Mouse (Mus musculus) kidney, embryonic 16.5 days (tissue): ENCODE measurements around the gene Foxj1. TPM values are rescaled to one million over a fixed set of nuclear protein-coding genes. Genes with fewer than 3 reads are reported as not detected.
A peak's percentile ranks its signal among the peaks of the same experiment; 100 is the strongest.

Experiments
- ATAC-seq: fragments of 200-750 bp; cut with Nextera tagmentation; 2 replicates; pipeline ENCODE4 v1.8.0; 2017; ENCODE audit warnings: moderate TSS enrichment; ENCODE audit not compliant: low FRiP score, low TSS enrichment
- H3K27ac ChIP-seq: fragments of 300-500 bp; sonication (generic); 2 replicates; pipeline ENCODE4 v1.5.1; 2014; ENCODE audit warnings: low read length
- H3K27me3 ChIP-seq: fragments of 300-500 bp; sonication (generic); 2 replicates; pipeline ENCODE4 v1.6.1; 2014; ENCODE audit warnings: low read length, control low read depth, mixed read lengths; ENCODE audit not compliant: insufficient read depth
- H3K36me3 ChIP-seq: fragments of 300-500 bp; sonication (generic); 2 replicates; pipeline ENCODE4 v1.6.1; 2014; ENCODE audit warnings: low read length, control low read depth, mixed read lengths; ENCODE audit not compliant: insufficient read depth
- H3K4me1 ChIP-seq: fragments of 300-500 bp; sonication (generic); 2 replicates; pipeline ENCODE4 v1.6.1; 2014; ENCODE audit warnings: low read length, control low read depth, mixed read lengths; ENCODE audit not compliant: insufficient read depth
- H3K4me2 ChIP-seq: fragments of 300-500 bp; sonication (generic); replicated peaks from 2 replicates; pipeline ENCODE4 v1.6.1; 2014; ENCODE audit warnings: low read depth, low read length
- H3K4me3 ChIP-seq: fragments of 300-500 bp; sonication (generic); 2 replicates; pipeline ENCODE4 v1.5.1; 2014; ENCODE audit warnings: mild to moderate bottlenecking, low read length
- H3K9ac ChIP-seq: fragments of 300-500 bp; sonication (generic); replicated peaks from 2 replicates; pipeline ENCODE4 v1.6.1; 2014; ENCODE audit warnings: low read length
- H3K9me3 ChIP-seq: fragments of 300-500 bp; sonication (generic); 2 replicates; pipeline ENCODE4 v1.6.1; 2016; ENCODE audit warnings: low read length, control low read depth
- whole genome bisulfite sequencing: fragments of 180-500 bp; shearing (Covaris S2); extraction: QIAGEN DNeasy Blood & Tissue Kit; methylation state at CpG from one replicate; pipeline ENCODE4 v1.1.7; 2014; 5-methylcytosine and 5-hydroxymethylcytosine counted together
- polyA plus RNA-seq: library from polyadenylated mRNA; unstranded; fragments of >200 nt; fragmentation: Nextera tagmentation; extraction: Ambion mirVana; gene quantifications from 2 replicates; pipeline ENCODE4 v1.2.1, GENCODE M21; 2015

Foxj1 gene
- polyA plus RNA-seq, 1 experiment from 2014 or later: 3.5 TPM

DNA sequence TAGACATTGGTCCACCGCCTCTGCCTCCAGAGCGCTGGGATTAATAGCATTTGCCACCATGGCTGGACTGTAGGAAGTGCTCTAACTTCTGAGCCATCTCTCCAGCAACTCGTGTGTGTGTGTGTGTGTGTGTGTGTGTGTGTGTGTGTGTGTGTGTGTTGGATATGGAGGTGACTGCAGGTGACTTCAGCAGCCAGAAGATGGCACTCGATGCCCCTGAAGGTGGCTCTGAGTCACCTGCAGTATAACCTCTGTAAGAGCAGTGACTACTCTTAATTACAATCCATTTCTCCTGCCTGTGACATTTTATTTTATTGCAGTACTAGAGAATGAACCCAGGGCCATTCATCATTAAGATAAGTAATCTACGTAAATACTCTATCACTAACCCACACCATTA is 16.1 kb upstream of the Foxj1 start:
- peaks cover 14% of the 10 kb centered on the region; the same call in 1 of the 2 replicates for H3K36me3 ChIP-seq
- H3K27me3 ChIP-seq: no peaks in the 10 kb centered on the region
- no peak for ATAC-seq
- H3K27ac ChIP-seq: no peak overlapping the region
- no peaks in the 10 kb centered on the region for H3K9me3 ChIP-seq
- WGBS: 82% methylated on average over 5 of the region's 5 CpGs
- no peak overlapping the region for H3K9ac ChIP-seq
- no peak overlapping the region for H3K4me2 ChIP-seq
- H3K4me3 ChIP-seq: no peak overlapping the region
- no peaks in the 10 kb centered on the region for H3K4me1 ChIP-seq

- 0 out of 2 replicates have a peak, but pooled peaks cover 10% of the 10 kb centered on the region for H3K36me3 ChIP-seq
- 72% methylated on average over 5 of the region's 5 CpGs for WGBS
Observed at GRCm38 (mm10) chr11:116347955-116348354, 12.8 kb upstream of the Foxj1 start.

GRCm38 (mm10) chr11:116347012-116347411 is 11.8 kb upstream of the Foxj1 start:
- Histone ChIP-seq H3K27me3 (no peaks in the 10 kb centered on the region), H3K9me3 (no peaks in the 10 kb centered on the region), H3K4me1 (peaks cover 14% of the 10 kb centered on the region), H3K4me2 (no peak overlapping the region), H3K36me3 (0 out of 2 replicates have a peak, but pooled peaks cover 10% of the 10 kb centered on the region), H3K27ac (no peak overlapping the region), H3K9ac (no peak overlapping the region), H3K4me3 (no peak overlapping the region)
- 80% methylated on average over 7 of the region's 7 CpGs for WGBS
- ATAC-seq: no peak

More at GRCm38 (mm10) chr11:116347955-116348354, 12.8 kb upstream of the Foxj1 start:
- no peak overlapping the region for H3K27ac ChIP-seq
- H3K4me3 ChIP-seq: no peak overlapping the region
- no peaks in the 10 kb centered on the region for H3K27me3 ChIP-seq
- ATAC-seq: no peak
- no peak overlapping the region for H3K4me2 ChIP-seq
- H3K9ac ChIP-seq: 0 out of 2 replicates have a peak overlapping the region, but pooled peaks have one; percentile 16
- peaks cover 4% of the 10 kb centered on the region for H3K4me1 ChIP-seq
- H3K9me3 ChIP-seq: no peaks in the 10 kb centered on the region

DNA sequence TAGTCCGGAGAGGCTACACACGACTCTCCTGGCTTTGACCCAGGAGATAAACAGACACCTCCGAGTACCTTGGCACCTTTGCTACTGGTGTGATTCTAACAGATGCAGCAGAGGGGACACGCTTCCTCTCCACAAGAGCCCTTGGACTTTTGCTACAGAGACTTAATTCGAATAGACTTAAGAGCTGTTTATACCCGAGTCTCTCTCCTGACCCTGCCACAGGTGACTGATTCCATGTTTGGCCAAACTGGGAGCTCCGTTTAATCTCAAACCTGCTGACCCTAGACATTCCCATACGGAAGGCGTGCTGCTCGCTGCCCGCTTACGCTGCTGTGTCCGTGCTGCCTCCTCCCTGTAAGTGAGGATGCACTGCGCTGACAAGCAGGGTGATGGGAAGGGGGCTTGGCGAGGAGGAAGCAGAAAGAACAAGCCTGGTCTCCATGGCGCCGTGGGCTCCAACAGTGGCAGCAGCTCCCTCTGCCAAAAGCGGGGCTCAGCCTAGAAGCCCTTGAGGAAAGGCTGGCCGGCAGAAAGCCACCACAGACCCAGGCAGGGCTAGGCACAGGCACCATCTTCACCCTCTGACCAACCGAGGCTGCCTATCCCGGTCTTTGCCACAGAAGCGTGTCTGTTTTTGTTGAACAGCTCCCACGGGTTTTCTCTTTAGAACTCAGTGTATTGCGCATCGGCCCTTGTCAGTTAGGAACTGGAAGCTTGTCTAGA is 7.0 kb upstream of the Foxj1 start:
- 43% methylated on average over 25 of the region's 25 CpGs for WGBS
- no peaks in the 10 kb centered on the region for H3K9me3 ChIP-seq
- 0 out of 2 replicates have a peak, but pooled peaks cover 9% of the 10 kb centered on the region for H3K36me3 ChIP-seq
- H3K27ac ChIP-seq: peak overlapping the region; percentile 33; the same call in 1 of the 2 replicates
- 0 out of 2 replicates have a peak, but pooled peaks have one; percentile 9 for ATAC-seq
- H3K4me1 ChIP-seq: peaks cover 40% of the 10 kb centered on the region
- peak overlapping the region; percentile 20; the same call in 1 of the 2 replicates for H3K4me2 ChIP-seq
- H3K9ac ChIP-seq: 0 out of 2 replicates have a peak overlapping the region, but pooled peaks have one; percentile 6
- H3K27me3 ChIP-seq: no peaks in the 10 kb centered on the region
- H3K4me3 ChIP-seq: no peak overlapping the region

DNA sequence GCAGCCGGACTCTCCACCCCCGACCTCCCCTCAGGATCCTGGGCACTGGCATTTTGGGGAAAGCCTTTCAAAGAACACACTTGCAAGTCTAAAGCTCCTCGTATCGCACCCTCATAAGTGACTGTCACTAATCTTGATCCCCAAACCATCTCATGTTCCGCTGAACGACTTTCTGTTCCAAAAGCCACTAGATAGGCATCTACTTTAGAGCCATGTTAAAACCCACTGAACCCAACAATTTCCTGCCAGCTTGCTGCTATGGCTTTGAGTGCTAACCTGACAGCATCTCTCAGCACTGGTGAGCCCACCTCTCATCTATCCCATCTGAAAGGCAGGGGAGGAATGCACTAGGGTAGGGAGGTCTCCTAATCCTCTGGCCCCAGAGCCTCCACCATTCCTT is 2.3 kb upstream of the Foxj1 start:
- H3K4me2 ChIP-seq: no peak overlapping the region
- H3K9ac ChIP-seq: peak overlapping the region; percentile 29; the same call in 1 of the 2 replicates
- WGBS: 64% methylated on average over 6 of the region's 6 CpGs
- no peak overlapping the region for H3K27ac ChIP-seq
- H3K4me3 ChIP-seq: no peak overlapping the region
- ATAC-seq: no peak
- no peaks in the 10 kb centered on the region for H3K36me3 ChIP-seq
- no peaks in the 10 kb centered on the region for H3K9me3 ChIP-seq
- peaks cover 18% of the 10 kb centered on the region for H3K27me3 ChIP-seq
- H3K4me1 ChIP-seq: peaks cover 73% of the 10 kb centered on the region

DNA sequence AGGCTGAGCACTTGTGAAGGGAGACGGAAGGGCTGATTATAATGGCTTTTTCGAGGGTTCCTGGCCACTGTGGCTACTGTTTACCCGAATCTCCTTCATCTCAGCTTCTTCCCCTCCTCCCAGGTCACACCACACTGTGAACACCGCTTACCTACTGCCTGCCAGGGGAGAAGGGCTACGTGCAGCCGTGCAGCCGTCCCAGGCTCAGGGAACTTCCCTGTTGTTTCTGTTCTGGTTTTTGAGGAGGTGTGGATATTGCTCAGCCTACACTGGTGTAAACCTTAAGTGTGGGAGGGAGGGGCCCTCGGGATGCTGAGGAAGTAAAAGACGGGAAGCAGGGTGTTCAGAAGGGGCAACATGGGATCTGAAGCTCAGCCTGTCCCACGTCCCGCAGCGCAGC is 1.8 kb upstream of the Foxj1 start:
- H3K9ac ChIP-seq: peak overlapping the region; percentile 29
- peaks cover 73% of the 10 kb centered on the region for H3K4me1 ChIP-seq
- peak overlapping the region; percentile 23; the same call in 1 of the 2 replicates for H3K27ac ChIP-seq
- H3K4me3 ChIP-seq: no peak overlapping the region
- no peaks in the 10 kb centered on the region for H3K9me3 ChIP-seq
- H3K36me3 ChIP-seq: no peaks in the 10 kb centered on the region
- WGBS: 34% methylated on average over 12 of the region's 12 CpGs
- ATAC-seq: no peak
- H3K27me3 ChIP-seq: peaks cover 18% of the 10 kb centered on the region
- no peak overlapping the region for H3K4me2 ChIP-seq

- WGBS: 80% methylated on average over 4 of the region's 4 CpGs
- Histone ChIP-seq H3K9me3 (no peaks in the 10 kb centered on the region), H3K27me3 (peaks cover 18% of the 10 kb centered on the region), H3K4me2 (no peak overlapping the region; the same call in 1 of the 2 replicates), H3K4me1 (peaks cover 73% of the 10 kb centered on the region), H3K4me3 (peak overlapping the region; percentile 65; the same call in 1 of the 2 replicates), H3K9ac (peak overlapping the region; percentile 78; the same call in 1 of the 2 replicates), H3K27ac (peak overlapping the region; percentile 82; the same call in 1 of the 2 replicates), H3K36me3 (no peaks in the 10 kb centered on the region)
- ATAC-seq: no peak
Observed at GRCm38 (mm10) chr11:116336393-116336792, 1.2 kb upstream of the Foxj1 start.

DNA sequence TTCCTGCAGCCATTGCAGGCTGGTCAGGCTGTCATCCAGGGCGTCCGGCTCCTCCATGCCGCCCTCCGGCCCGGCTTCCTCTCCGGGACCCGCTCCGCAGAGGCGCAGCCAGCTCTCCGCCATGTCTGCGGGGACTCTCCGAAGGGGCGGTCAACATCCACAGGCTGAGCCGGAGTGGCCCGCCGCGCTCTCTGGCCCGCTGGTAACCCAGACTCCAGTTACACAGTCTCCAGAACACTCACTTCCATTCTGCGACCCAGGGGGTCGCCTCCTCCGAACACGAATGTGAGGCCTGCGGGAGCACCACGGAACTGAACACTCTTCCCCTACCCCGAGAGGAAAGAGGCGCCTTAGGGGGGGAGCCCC is 799 bp downstream of the Foxj1 start:
- Histone ChIP-seq H3K9ac (peak overlapping the region; percentile 55), H3K9me3 (no peaks in the 10 kb centered on the region), H3K4me3 (peak overlapping the region; percentile 65), H3K36me3 (no peaks in the 10 kb centered on the region), H3K4me2 (peak overlapping the region; percentile 99), H3K27me3 (peaks cover 18% of the 10 kb centered on the region), H3K27ac (peak overlapping the region; percentile 90), H3K4me1 (peaks cover 82% of the 10 kb centered on the region)
- ATAC-seq: no peak
- WGBS: 4% methylated on average over 26 of the region's 26 CpGs

DNA sequence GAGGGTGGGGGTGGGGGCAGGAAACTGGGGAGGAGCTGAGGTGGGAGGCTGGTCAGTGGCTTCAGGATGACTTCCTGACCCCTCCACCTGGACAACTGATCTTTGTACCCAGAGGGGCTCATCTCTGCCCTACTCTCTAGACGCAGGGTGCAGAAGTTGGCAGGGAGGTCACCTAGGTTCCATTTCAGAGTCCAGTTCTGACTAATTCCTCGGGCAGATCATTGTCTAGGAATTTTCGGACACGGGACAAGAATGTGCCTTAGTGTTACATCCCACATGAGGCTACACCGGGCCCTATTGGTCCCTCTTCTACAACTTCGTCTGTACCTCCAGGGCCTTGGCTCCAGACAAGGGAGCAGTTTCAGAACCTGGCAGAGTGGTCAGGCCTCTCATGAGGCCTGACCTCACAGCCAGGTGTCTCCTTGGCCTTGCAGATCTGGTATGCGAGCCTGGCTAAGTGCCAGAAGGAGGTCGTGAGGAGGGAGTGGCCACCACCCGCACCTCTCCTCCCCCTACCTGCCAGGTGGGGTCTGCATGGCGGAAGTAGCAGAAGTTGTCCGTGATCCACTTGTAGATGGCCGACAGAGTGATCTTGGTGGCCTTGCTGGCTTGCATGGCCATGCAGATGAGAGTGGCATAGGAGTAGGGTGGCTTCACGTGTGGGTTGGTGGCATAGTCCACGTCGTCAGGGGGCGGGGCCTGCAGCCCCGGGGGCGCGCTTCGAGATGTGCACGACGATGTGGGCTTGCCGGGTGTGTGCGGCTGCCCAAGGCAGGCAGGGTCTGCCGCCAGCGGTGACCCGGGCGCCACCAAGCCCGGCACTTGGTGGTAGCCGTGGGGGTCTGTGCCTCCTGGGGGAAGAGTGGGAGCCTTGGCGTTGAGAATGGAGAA is 1.4 kb downstream of the Foxj1 start:
- H3K9me3 ChIP-seq: no peaks in the 10 kb centered on the region
- 20% methylated on average over 31 of the region's 31 CpGs for WGBS
- H3K4me2 ChIP-seq: peak overlapping the region; percentile 99
- peak overlapping the region; percentile 65 for H3K4me3 ChIP-seq
- ATAC-seq: no peak
- H3K27ac ChIP-seq: peak overlapping the region; percentile 90
- H3K9ac ChIP-seq: peak overlapping the region; percentile 55
- peaks cover 82% of the 10 kb centered on the region for H3K4me1 ChIP-seq
- peaks cover 18% of the 10 kb centered on the region for H3K27me3 ChIP-seq
- no peaks in the 10 kb centered on the region for H3K36me3 ChIP-seq
